Mouse (Mus musculus): ENCODE results near the gene Zkscan1. TPM values are rescaled to one million over a fixed set of nuclear protein-coding genes. Genes with fewer than 3 reads are reported as not detected.

Zkscan1 gene
- polyA plus RNA-seq, 2 experiments from 2014 or later = 10.9 to 11.8 TPM

- ATAC-seq = peak; percentile 6
Observed at GRCm38 (mm10) chr5:138117199-138118015, 32.5 kb downstream of the Zkscan1 start.

- no peak for ATAC-seq
Observed at GRCm38 (mm10) chr5:138118041-138118440, 33.2 kb downstream of the Zkscan1 start.

- ATAC-seq = no peak
Observed at GRCm38 (mm10) chr5:138132425-138133064, 47.7 kb downstream of the Zkscan1 start.

- no peak for ATAC-seq
Observed at GRCm38 (mm10) chr5:138137257-138137656, 52.4 kb downstream of the Zkscan1 start.

GRCm38 (mm10) chr5:138137935-138138549 is 53.2 kb downstream of the Zkscan1 start:
- peak; percentile 77 for ATAC-seq

GRCm38 (mm10) chr5:138138585-138138984 is 53.7 kb downstream of the Zkscan1 start:
- ATAC-seq = no peak

- no peak for ATAC-seq
Observed at GRCm38 (mm10) chr5:138154390-138154789, 69.5 kb downstream of the Zkscan1 start.

GRCm38 (mm10) chr5:138155443-138155976 is 70.6 kb downstream of the Zkscan1 start, which contains the start of gene Zfp113:
Gene Zfp113, minus strand, starts transcription at chr5:138155744.
- ATAC-seq = peak; percentile 96

Other genes with a start within 250 kb of the Zkscan1 start
- not detected for gene Pilra, start 248.8 kb upstream of the Zkscan1 start, polyA plus RNA-seq (2017; shearing (Covaris generic))
- gene Pilrb1, start 227.0 kb upstream of the Zkscan1 start, polyA plus RNA-seq (2017; shearing (Covaris generic)) = 1 to 10 TPM in 1 of 2 experiments, not detected in 1; 1.6 TPM
- not detected for gene Pilrb2, start 213.3 kb upstream of the Zkscan1 start, polyA plus RNA-seq (2017; shearing (Covaris generic))
- gene Cyp3a13, start 163.5 kb upstream of the Zkscan1 start, polyA plus RNA-seq (2017; shearing (Covaris generic)) = not detected
- gene Gjc3, start 122.0 kb upstream of the Zkscan1 start, polyA plus RNA-seq (2017; shearing (Covaris generic)) = not detected
- gene Azgp1, start 103.6 kb upstream of the Zkscan1 start, polyA plus RNA-seq (2017; shearing (Covaris generic)) = under 1 TPM in 1 of 2 experiments, not detected in 1; 0.28 TPM
- gene Smok3a, start 63.8 kb upstream of the Zkscan1 start, polyA plus RNA-seq (2017; shearing (Covaris generic)) = not detected
- not detected for gene Smok3b, start 63.7 kb upstream of the Zkscan1 start, polyA plus RNA-seq (2017; shearing (Covaris generic))
- not detected for gene Smok3c, start 31.9 kb upstream of the Zkscan1 start, polyA plus RNA-seq (2017; shearing (Covaris generic))
- gene Zscan21, start 31.8 kb downstream of the Zkscan1 start, polyA plus RNA-seq (2017; shearing (Covaris generic)) = 10 to 100 TPM; 17.9 TPM
- 10 to 100 TPM; 13.4 to 13.5 TPM for gene Zfp113, start 70.7 kb downstream of the Zkscan1 start, polyA plus RNA-seq (2017; shearing (Covaris generic))
- 100 to 1,000 TPM; 188 to 252 TPM for gene Cops6, start 76.0 kb downstream of the Zkscan1 start, polyA plus RNA-seq (2017; shearing (Covaris generic))
- gene Ap4m1, start 86.9 kb downstream of the Zkscan1 start, polyA plus RNA-seq (2017; shearing (Covaris generic)) = 1 to 10 TPM; 4.8 to 5.4 TPM
- 10 to 100 TPM; 57.5 to 61.8 TPM for gene Mcm7, start 87.3 kb downstream of the Zkscan1 start, polyA plus RNA-seq (2017; shearing (Covaris generic))
- gene Taf6, start 102.4 kb downstream of the Zkscan1 start, polyA plus RNA-seq (2017; shearing (Covaris generic)) = 10 to 100 TPM; 54.1 to 59.3 TPM
- gene Cnpy4, start 102.4 kb downstream of the Zkscan1 start, polyA plus RNA-seq (2017; shearing (Covaris generic)) = 10 to 100 TPM; 38.4 to 55.4 TPM
- under 1 TPM; 0.42 to 0.51 TPM for gene Mblac1, start 109.2 kb downstream of the Zkscan1 start, polyA plus RNA-seq (2017; shearing (Covaris generic))
- gene Nxpe5, start 140.8 kb downstream of the Zkscan1 start, polyA plus RNA-seq (2017; shearing (Covaris generic)) = under 1 TPM; 0.16 to 0.18 TPM
- 100 to 1,000 TPM; 112 to 123 TPM for gene Lamtor4, start 170.4 kb downstream of the Zkscan1 start, polyA plus RNA-seq (2017; shearing (Covaris generic))
- gene BC037034, start 178.9 kb downstream of the Zkscan1 start, polyA plus RNA-seq (2017; shearing (Covaris generic)) = 1 to 10 TPM; 3.9 to 4.7 TPM
- under 1 TPM; 0.43 to 0.49 TPM for gene Gal3st4, start 187.8 kb downstream of the Zkscan1 start, polyA plus RNA-seq (2017; shearing (Covaris generic))
- gene Gm43720, start 194.9 kb downstream of the Zkscan1 start, polyA plus RNA-seq (2017; shearing (Covaris generic)) = not detected
- gene Gpc2, start 194.9 kb downstream of the Zkscan1 start, polyA plus RNA-seq (2017; shearing (Covaris generic)) = not detected
- under 1 TPM; 0.13 to 0.62 TPM for gene Stag3, start 195.2 kb downstream of the Zkscan1 start, polyA plus RNA-seq (2017; shearing (Covaris generic))

Measured in activated CD4-positive, CD25-positive, alpha-beta regulatory T cell, adult 4 months (primary cell).